Mouse (Mus musculus): ENCODE measurements around the gene Ptprd. TPM values are rescaled to one million over a fixed set of nuclear protein-coding genes. Genes with fewer than 3 reads are reported as not detected.

The Ptprd gene
- polyA plus RNA-seq, 1 experiment from 2014 or later: 10.4 TPM

- no peak for ATAC-seq (ENCODE audit: extremely low read depth, insufficient number of reproducible peaks, low FRiP score, low TSS enrichment)
- WGBS: 75% methylated on average over 6 of the region's 6 CpGs
- no peak overlapping the region for H3K4me2 ChIP-seq
- H3K27me3 ChIP-seq (replicated peaks): no peaks in the 10 kb centered on the region
- H3K36me3 ChIP-seq: no peaks in the 10 kb centered on the region
- no peak overlapping the region for H3K27ac ChIP-seq (replicated peaks)
- no peaks in the 10 kb centered on the region for H3K4me1 ChIP-seq
- H3K9ac ChIP-seq: no peak overlapping the region
- H3K4me3 ChIP-seq: no peak overlapping the region
- no peaks in the 10 kb centered on the region for H3K9me3 ChIP-seq
Measured at GRCm38 (mm10) chr4:77241852-77242455, 969.8 kb downstream of the Ptprd start.

DNA sequence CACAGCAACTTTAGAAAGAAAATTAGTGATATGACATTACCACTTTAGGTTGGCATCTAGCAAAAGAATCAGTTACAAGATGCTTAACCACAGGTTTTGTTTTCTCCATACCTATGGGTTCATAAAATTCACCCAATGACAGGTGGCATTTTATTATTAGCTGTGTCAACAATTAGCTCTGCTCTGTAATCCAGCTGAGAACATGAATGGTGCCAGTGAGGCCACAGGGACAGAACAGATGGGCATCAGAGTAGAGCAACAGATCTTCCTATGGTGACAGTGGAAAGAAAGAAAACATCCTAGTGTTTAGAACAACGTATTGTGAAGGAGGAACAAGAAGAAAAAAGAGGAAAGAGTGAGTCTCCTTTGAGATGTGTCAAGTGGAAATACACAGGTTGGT is 973.6 kb downstream of the Ptprd start:
- H3K4me1 ChIP-seq: no peaks in the 10 kb centered on the region
- H3K4me2 ChIP-seq: no peak overlapping the region
- no peaks in the 10 kb centered on the region for H3K9me3 ChIP-seq
- H3K4me3 ChIP-seq: no peak overlapping the region
- no peaks in the 10 kb centered on the region for H3K36me3 ChIP-seq
- H3K27ac ChIP-seq (replicated peaks): no peak overlapping the region
- no peak for ATAC-seq (ENCODE audit: extremely low read depth, insufficient number of reproducible peaks, low FRiP score, low TSS enrichment)
- no peak overlapping the region for H3K9ac ChIP-seq
- H3K27me3 ChIP-seq (replicated peaks): no peaks in the 10 kb centered on the region
- 67% methylated on average over 1 of the region's 1 CpGs for WGBS

- WGBS: 62% methylated on average over 2 of the region's 2 CpGs
- Histone ChIP-seq H3K27ac (replicated peaks) (no peak overlapping the region), H3K4me1 (no peaks in the 10 kb centered on the region), H3K9ac (no peak overlapping the region), H3K27me3 (replicated peaks) (no peaks in the 10 kb centered on the region), H3K4me3 (no peak overlapping the region), H3K36me3 (no peaks in the 10 kb centered on the region), H3K4me2 (no peak overlapping the region), H3K9me3 (no peaks in the 10 kb centered on the region)
- ATAC-seq (ENCODE audit: extremely low read depth, insufficient number of reproducible peaks, low FRiP score, low TSS enrichment): no peak
Measured at GRCm38 (mm10) chr4:77233243-77233642, 978.5 kb downstream of the Ptprd start.

GRCm38 (mm10) chr4:77168866-77169265 is 1042.9 kb downstream of the Ptprd start:
- ATAC-seq (ENCODE audit: extremely low read depth, insufficient number of reproducible peaks, low FRiP score, low TSS enrichment): no peak
- H3K4me1 ChIP-seq: no peaks in the 10 kb centered on the region
- H3K36me3 ChIP-seq: no peaks in the 10 kb centered on the region
- H3K27me3 ChIP-seq (replicated peaks): no peaks in the 10 kb centered on the region
- no peak overlapping the region for H3K4me3 ChIP-seq
- no peak overlapping the region for H3K9ac ChIP-seq
- no peak overlapping the region for H3K27ac ChIP-seq (replicated peaks)
- no peaks in the 10 kb centered on the region for H3K9me3 ChIP-seq
- H3K4me2 ChIP-seq: no peak overlapping the region
- 81% methylated on average over 8 of the region's 8 CpGs for WGBS

- no peaks in the 10 kb centered on the region for H3K36me3 ChIP-seq
- H3K27me3 ChIP-seq (replicated peaks): no peaks in the 10 kb centered on the region
- no peak for ATAC-seq (ENCODE audit: extremely low read depth, insufficient number of reproducible peaks, low FRiP score, low TSS enrichment)
- H3K9me3 ChIP-seq: no peaks in the 10 kb centered on the region
- H3K27ac ChIP-seq (replicated peaks): no peak overlapping the region
- 60% methylated on average over 3 of the region's 3 CpGs for WGBS
- H3K4me1 ChIP-seq: no peaks in the 10 kb centered on the region
- H3K4me3 ChIP-seq: no peak overlapping the region
- H3K9ac ChIP-seq: no peak overlapping the region
- no peak overlapping the region for H3K4me2 ChIP-seq
Measured at GRCm38 (mm10) chr4:77157601-77158000, 1054.2 kb downstream of the Ptprd start.

DNA sequence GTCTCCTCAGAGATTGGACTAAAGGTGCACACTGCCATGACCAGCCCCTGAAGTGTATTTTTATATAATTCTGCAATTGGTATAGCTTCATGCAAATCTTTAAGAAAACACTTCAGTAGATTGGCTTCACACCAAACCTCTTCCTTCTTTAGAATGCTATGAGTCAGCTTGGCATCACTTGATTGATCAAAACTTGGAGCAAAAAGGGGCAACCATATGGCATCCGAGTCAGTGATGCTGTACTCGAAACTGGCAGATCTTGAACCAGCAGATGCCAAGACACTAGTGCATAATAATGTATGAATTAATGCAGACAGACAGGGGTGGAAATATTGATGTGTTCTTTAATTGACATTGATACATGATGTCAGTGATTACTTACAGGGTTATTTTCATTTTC is 1056.2 kb downstream of the Ptprd start:
- Histone ChIP-seq H3K4me2 (no peak overlapping the region), H3K4me1 (no peaks in the 10 kb centered on the region), H3K4me3 (no peak overlapping the region), H3K9ac (no peak overlapping the region), H3K27me3 (replicated peaks) (no peaks in the 10 kb centered on the region), H3K27ac (replicated peaks) (no peak overlapping the region), H3K9me3 (no peaks in the 10 kb centered on the region), H3K36me3 (no peaks in the 10 kb centered on the region)
- 71% methylated on average over 2 of the region's 2 CpGs for WGBS
- ATAC-seq (ENCODE audit: extremely low read depth, insufficient number of reproducible peaks, low FRiP score, low TSS enrichment): no peak

DNA sequence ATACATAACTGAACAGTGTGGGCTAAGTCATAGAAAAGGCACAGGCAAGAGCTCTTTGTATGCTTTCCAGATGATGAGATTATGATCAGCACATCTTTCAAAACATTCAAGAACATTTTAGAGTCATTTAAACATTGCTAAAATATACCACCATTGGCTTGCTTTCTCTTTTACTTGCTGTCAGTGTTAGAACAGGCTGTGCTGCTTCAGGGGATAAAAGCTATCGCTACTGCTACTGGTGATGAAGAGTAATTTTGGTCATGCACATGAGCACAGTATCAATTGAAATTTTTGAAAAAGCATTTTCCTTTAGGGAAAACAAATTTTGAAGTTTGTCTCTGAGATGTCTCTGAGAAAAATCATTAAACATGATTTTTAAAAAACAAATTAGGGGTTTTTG is 1056.7 kb downstream of the Ptprd start:
- H3K36me3 ChIP-seq: no peaks in the 10 kb centered on the region
- 85% methylated on average over 1 of the region's 1 CpGs for WGBS
- no peak overlapping the region for H3K27ac ChIP-seq (replicated peaks)
- no peak for ATAC-seq (ENCODE audit: extremely low read depth, insufficient number of reproducible peaks, low FRiP score, low TSS enrichment)
- no peak overlapping the region for H3K9ac ChIP-seq
- H3K4me2 ChIP-seq: no peak overlapping the region
- H3K27me3 ChIP-seq (replicated peaks): no peaks in the 10 kb centered on the region
- H3K4me1 ChIP-seq: no peaks in the 10 kb centered on the region
- H3K4me3 ChIP-seq: no peak overlapping the region
- no peaks in the 10 kb centered on the region for H3K9me3 ChIP-seq

GRCm38 (mm10) chr4:77124852-77125251 is 1086.9 kb downstream of the Ptprd start:
- no peak overlapping the region for H3K4me3 ChIP-seq
- WGBS: 75% methylated on average over 2 of the region's 2 CpGs
- H3K27ac ChIP-seq (replicated peaks): no peak overlapping the region
- no peaks in the 10 kb centered on the region for H3K4me1 ChIP-seq
- no peak overlapping the region for H3K4me2 ChIP-seq
- no peak overlapping the region for H3K9ac ChIP-seq
- H3K9me3 ChIP-seq: no peaks in the 10 kb centered on the region
- no peaks in the 10 kb centered on the region for H3K27me3 ChIP-seq (replicated peaks)
- H3K36me3 ChIP-seq: no peaks in the 10 kb centered on the region
- ATAC-seq (ENCODE audit: extremely low read depth, insufficient number of reproducible peaks, low FRiP score, low TSS enrichment): no peak

GRCm38 (mm10) chr4:77110894-77111293 is 1100.9 kb downstream of the Ptprd start:
- Histone ChIP-seq H3K9ac (no peak overlapping the region), H3K27me3 (replicated peaks) (no peaks in the 10 kb centered on the region), H3K4me1 (no peaks in the 10 kb centered on the region), H3K27ac (replicated peaks) (no peak overlapping the region), H3K4me2 (no peak overlapping the region), H3K4me3 (no peak overlapping the region), H3K9me3 (no peaks in the 10 kb centered on the region), H3K36me3 (no peaks in the 10 kb centered on the region)
- ATAC-seq (ENCODE audit: extremely low read depth, insufficient number of reproducible peaks, low FRiP score, low TSS enrichment): no peak
- 43% methylated on average over 1 of the region's 1 CpGs for WGBS

GRCm38 (mm10) chr4:77107291-77107690 is 1104.5 kb downstream of the Ptprd start:
- no peaks in the 10 kb centered on the region for H3K4me1 ChIP-seq
- WGBS: 75% methylated on average over 2 of the region's 2 CpGs
- H3K36me3 ChIP-seq: no peaks in the 10 kb centered on the region
- H3K9ac ChIP-seq: no peak overlapping the region
- no peaks in the 10 kb centered on the region for H3K9me3 ChIP-seq
- no peak overlapping the region for H3K4me2 ChIP-seq
- H3K4me3 ChIP-seq: no peak overlapping the region
- no peak for ATAC-seq (ENCODE audit: extremely low read depth, insufficient number of reproducible peaks, low FRiP score, low TSS enrichment)
- no peak overlapping the region for H3K27ac ChIP-seq (replicated peaks)
- H3K27me3 ChIP-seq (replicated peaks): no peaks in the 10 kb centered on the region

- 48% methylated on average over 3 of the region's 3 CpGs for WGBS
- H3K27ac ChIP-seq (replicated peaks): no peak overlapping the region
- no peak for ATAC-seq (ENCODE audit: extremely low read depth, insufficient number of reproducible peaks, low FRiP score, low TSS enrichment)
Measured at GRCm38 (mm10) chr4:77083165-77083564, 1128.6 kb downstream of the Ptprd start.

DNA sequence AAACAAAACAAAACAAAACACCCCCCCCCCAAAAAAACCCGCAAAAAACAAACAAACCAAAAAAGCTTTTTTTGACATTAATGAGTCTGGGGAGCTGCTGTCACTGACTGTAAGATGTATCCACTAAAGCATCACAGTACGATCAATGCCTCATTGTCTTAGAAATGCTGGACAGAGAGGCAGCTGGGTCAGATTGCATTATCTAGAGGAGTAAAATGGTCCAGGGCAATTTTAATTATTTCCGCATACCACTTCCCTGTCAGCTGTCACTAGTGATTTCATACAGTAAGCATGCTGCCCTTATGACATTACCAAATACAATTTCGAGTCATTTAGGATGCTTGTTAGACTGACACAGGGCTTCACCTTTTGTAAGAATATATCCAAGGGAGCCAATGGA is 1134.2 kb downstream of the Ptprd start:
- H3K4me1 ChIP-seq: no peaks in the 10 kb centered on the region
- WGBS: 61% methylated on average over 4 of the region's 4 CpGs
- no peak overlapping the region for H3K27ac ChIP-seq (replicated peaks)
- H3K27me3 ChIP-seq (replicated peaks): no peaks in the 10 kb centered on the region
- H3K36me3 ChIP-seq: no peaks in the 10 kb centered on the region
- no peak for ATAC-seq (ENCODE audit: extremely low read depth, insufficient number of reproducible peaks, low FRiP score, low TSS enrichment)
- H3K4me3 ChIP-seq: no peak overlapping the region
- no peaks in the 10 kb centered on the region for H3K9me3 ChIP-seq
- H3K4me2 ChIP-seq: no peak overlapping the region
- H3K9ac ChIP-seq: no peak overlapping the region

More at GRCm38 (mm10) chr4:77083165-77083564, 1128.6 kb downstream of the Ptprd start:
- Histone ChIP-seq H3K4me2 (no peak overlapping the region), H3K9ac (no peak overlapping the region), H3K9me3 (no peaks in the 10 kb centered on the region), H3K4me3 (no peak overlapping the region), H3K4me1 (no peaks in the 10 kb centered on the region), H3K36me3 (no peaks in the 10 kb centered on the region), H3K27me3 (replicated peaks) (no peaks in the 10 kb centered on the region)
